Mouse (Mus musculus) heart, adult 11 months (tissue): ENCODE results near the gene Kcnk1.

Source experiments
- DNase-seq: peaks from one replicate; pipeline ENCODE4 v3.0.0; 2022

The Kcnk1 gene

DNA sequence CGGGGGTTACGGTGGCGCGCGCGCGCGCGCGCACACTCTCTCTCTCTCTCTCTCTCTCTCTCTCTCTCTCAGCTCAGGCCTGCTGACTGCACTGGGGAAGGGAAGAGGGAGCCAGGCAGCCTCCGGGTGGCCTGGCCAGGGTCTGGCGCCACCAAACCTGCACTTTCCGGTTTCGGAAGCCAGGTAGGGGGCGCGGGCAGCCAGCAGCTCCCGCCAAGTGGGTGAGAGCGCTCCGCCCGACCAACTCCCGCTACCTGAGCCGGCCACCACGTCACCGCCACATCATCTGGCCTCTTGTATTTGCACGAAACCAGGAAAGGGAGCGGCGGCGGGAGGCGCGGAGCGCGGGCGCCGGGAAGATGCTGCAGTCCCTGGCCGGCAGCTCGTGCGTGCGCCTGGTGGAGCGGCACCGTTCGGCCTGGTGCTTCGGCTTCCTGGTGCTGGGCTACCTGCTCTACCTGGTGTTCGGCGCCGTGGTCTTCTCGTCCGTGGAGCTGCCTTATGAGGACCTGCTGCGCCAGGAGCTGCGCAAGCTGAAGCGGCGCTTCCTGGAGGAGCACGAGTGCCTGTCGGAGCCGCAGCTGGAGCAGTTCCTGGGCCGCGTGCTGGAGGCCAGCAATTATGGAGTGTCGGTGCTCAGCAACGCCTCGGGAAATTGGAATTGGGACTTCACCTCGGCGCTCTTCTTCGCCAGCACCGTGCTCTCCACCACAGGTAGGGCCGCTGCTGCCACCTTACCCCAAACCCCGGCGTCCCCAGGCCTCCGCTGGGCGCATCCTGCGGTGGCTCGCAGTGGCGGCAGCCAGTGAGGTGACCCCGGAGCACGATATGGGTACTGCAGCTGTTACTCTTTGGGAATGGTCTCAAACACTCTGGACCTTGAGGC is at the start of gene Kcnk1:
TSS of gene Kcnk1 (plus strand) at position 70 of the 886 bp plus-strand sequence.
- no peak for DNase-seq

DNA sequence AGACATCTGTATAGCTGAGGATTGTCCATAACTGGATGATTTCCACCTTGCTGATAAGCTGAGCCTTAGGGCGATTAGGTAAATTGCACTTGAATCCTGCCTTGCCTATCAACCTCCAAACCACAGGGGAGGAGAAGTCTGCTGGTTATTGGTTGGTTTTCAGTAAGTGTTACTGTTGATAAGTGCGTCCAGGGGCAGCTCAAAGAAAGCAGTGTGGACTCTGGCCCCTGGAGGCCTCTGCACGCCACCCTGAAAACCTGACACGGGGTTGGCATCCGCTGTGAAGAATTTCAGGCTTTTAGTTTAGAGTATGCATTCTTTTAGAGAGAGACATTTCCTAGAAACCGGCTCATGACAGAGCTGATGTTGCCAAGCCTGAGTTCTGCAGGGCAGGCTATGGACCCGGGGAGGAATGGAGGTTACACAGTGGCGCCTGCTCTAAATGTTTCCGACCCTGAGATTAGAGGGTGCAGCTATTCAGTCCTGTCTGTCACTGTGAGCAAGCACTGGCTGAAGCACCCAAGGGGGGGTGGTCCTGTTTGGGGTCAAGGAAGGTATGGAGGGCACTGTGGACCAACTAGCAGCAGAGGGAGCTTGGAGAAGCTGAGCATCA is 46.2 kb upstream of the Kcnk1 start:
- DNase-seq: no peak

DNA sequence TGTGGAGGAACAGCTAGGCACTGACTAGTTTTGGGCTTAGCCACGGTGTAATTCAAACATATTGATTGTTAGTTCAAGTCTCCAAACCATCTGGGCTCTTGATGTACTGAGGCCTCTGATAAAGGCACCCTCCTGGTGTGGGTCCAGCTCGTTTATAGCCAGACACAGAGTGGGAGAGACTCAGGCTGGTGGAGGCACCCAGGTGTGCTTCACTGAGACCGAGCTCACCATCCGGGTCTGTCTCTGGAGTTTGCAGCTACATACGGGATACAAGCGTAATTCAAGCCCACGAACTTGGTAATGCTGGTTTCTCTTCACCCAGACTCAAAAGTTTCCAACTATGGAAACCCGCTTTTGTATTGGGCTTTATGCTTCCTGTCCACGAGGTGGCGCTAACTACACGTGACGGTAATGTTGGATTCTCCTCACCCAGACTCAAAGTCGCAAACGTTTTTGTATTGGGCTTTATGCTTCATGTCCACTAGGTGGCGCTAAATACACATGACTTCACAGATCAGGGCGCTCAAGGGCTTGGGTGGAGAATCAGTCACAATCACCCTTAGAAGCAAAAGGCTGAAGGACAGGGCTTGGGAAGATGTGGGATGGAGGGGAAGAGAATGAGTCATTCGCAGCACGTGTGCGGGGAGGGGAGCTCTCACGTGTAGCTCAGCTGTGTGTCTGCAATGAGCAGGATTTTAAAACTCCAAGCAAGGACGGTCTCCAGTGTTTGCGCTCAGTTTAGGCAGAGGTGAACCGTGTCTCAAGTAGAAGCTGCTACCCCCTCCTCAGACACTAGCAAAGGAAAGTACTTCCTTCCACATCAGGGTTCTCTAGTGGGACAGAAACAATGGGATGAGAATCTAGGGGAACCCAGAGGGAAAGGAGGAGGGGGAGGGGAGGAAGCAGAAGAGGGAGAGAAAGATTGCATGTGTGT is 44.7 kb upstream of the Kcnk1 start:
- DNase-seq: peak; percentile 96

DNA sequence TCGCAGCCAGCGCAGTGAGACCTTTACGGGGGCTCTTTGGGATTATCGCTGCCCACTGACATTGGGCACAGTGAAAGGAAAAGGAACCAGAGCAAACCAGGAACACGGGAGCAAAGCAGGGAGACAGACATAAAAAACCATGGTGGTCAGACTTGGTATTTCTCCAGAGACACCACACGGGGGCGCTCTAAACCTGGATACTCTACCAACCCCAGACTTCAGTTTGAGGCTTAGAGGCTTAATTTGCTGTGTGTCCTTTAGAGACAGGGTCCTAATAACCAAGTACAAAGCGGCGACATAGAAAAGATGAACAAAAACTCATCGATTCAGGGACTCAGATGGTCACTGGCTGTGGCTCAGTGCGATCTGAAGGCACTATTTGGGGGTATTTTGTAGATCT is 39.3 kb upstream of the Kcnk1 start:
- DNase-seq: no peak

DNA sequence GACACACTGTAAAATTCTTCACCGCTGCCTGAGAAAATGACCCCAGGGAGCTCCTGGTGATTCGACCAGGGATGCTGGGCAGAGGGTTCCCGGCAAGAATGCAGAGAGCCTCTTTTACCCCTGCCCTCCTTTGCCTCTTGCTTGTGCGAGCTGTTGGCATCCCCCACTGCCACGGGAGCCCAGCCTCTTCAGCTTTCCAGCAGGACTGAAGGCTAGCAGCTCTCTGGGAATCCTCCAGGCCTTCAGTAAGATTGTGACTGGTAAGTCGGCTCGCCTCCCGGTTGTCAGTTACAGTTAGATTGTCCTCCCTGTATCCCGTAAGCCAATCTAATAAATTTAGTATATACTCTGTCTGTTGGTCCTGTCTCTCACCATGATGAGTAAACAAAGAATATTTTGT is 38.2 kb upstream of the Kcnk1 start:
- no peak for DNase-seq

DNA sequence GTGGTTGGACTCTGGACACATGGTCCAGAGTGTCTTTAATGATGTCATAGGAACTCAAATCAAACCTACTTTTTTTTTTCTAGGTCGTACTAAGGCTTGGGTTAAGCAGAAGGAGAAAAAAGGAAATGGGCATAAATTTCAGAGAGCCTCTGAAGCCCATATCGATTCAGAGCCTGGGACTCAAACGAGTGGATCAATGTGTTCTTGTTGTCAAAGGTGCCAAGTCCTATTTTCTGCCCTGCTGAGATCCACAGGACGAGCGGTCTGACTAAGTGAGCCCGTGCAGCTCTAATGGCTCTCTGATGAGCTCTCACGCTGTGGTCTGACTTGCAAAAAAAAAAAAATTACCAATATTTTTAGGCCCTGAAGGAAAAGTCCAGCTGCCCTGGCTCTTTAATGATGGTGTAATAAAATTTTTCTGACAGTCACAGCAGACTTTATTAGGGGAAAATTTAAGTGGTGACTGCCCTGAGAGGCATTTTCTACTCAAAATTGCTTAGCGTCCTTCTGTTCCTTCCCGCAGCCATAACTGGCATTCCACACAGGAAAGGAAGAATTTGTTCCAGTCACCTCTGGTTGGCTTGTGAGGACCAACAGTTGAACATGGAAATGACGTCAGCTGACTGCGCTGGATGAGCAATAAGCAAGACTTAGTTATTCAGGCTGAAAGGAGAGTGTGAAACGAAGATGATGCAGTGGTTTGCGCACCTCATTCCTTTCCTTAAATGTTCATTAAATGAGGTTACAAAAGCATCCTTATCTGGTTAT is 37.6 kb upstream of the Kcnk1 start:
- DNase-seq: no peak

DNA sequence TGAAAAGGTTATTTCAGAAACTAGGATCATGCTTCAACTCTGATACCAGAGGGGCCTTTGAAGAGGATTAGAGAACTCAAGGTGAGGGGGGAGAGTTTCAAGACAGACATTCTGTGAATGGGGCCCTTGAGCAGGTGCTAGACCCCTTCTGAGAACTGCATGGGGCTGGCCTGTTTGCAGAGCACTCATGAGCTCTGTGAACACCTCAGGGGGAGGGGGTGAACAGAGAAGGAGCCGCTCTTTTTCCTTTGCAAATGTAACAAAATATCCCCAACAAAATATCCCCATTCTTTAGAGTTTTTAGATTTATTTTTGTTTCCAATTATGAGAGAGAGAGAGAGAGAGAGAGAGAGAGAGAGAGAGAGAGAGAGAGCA is 37.0 kb upstream of the Kcnk1 start:
- no peak for DNase-seq

DNA sequence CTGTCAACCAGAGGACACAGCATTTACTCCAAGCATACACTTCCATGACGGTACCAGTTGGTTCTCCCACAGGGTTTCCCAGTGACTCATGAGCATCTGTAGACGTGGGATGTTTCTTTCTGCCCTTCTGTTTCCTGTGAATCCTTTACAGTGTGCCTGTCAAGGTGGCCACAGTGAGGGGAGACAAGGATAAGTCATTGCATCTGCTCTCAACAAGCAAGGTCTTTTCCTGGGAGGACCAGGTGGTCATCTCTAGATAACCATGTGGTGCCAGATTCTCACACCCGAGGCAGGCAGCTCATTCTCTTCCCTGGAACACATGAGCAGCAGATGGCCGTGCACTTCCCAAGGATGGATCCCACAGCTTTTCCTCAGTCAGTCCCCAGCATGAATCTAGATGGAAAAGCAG is 35.6 kb upstream of the Kcnk1 start:
- DNase-seq: no peak

DNA sequence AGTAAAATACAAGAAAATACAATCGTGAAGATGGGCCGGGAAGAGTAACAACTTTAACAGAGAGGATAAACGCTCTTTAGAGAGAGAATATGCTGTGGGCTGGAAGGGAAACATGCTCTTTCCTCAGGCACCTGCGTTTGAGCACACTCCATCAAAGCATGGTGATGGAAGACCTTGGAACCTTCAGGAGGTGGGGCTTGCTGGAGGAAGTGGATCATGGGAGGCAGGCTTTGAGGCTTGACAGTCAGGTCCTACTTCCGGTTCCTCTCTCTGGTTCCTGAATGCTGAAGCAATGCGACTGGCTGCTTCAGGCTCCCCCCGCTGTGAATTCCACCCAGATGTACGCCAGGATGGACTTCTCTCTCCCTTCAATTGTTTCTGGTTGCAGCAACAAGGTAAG is 34.9 kb upstream of the Kcnk1 start:
- no peak for DNase-seq

DNA sequence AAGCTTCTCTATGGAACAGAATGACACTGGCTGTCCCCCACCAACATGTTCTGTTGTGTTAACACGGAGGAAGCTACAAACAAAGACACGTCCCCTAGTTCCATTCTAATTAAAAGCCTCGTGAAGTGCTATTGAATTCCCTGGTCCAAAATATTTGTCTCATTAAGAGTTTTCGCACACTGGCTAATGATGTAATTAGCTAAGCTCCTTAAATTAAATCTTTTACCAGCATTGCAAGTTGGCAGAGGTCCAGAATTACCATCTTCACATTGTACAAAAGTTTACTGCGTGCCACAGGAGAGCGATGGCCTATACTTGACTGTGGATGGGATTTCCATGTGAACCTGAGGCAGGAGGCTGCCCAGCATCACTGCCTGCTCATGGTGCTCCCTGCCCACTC is 33.2 kb upstream of the Kcnk1 start:
- no peak for DNase-seq

DNA sequence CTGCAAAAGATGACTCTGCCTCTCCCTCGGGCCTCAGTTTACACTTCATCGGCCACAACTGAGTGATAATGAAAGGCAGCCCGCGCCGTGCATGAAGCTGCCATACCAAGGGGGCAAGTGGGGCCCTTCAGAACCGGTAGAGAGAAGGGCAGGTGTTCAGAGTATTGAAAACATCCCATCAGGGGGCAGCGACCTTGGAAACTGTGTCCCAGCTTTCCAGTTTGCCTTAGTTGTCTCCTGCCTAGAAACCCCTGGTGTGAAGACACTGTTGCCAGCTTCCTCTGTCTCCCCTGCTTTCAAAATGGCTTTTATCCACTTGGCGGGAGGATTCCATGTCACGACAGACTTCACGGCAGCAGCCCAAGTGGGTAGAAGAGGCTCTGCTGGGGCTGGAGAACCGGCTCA is 31.2 kb upstream of the Kcnk1 start:
- DNase-seq: no peak

DNA sequence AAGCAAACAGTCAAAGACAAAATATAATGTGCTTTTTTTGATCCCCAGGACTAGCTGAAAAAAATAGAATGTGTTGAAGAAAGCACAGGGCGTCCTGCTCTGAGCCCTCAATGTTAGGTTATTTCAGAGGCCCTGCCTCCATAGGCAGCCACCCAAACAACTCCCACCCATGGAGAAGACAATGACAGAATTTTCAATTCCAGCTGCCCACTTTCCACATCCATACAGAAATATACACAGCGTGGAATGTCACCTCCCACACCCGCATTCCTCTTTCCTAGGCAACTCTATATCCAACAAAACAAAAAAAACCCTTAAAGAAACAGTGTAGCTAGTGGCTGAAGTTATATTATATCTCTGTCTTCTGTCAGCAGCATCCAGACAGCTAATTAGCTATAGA is 23.6 kb upstream of the Kcnk1 start:
- no peak for DNase-seq

DNA sequence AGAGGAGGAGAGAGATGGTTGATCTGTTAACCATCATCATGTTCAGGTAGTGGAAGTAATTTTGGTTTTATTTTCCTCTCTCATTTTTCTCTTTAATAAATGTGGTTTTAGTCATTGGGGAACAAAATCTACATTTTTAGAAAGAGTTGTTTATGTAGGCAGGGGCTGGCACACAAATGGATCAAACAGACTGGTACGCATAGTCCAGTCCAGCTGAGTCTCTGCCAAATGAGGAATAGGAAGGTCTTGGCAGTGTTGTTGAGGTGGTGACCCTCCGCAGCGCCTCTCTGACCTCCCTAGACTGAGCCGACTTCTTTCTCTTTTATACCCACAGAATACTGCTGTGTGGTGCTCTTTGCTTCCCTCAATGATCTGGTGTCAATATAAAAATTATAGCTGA is 19.0 kb upstream of the Kcnk1 start:
- no peak for DNase-seq

DNA sequence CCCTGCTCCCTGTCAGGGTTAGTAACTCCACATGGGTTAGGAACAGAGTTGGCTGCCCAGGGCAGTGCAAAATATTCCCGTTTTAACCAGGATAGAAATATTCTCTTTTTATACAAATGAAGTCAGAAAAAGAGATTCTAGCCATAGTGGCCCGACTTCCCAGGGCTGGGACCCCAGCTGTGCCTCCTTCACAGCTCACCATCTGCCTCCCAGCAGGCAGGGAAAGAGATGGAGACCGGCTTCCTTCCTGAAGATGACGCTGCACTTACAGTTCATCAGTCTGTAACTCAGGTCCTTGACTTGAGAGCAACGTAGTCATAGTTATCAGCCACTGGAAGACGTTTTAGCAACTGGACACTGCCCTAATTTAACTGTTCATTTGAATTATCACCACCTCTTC is 14.1 kb upstream of the Kcnk1 start:
- DNase-seq: no peak

DNA sequence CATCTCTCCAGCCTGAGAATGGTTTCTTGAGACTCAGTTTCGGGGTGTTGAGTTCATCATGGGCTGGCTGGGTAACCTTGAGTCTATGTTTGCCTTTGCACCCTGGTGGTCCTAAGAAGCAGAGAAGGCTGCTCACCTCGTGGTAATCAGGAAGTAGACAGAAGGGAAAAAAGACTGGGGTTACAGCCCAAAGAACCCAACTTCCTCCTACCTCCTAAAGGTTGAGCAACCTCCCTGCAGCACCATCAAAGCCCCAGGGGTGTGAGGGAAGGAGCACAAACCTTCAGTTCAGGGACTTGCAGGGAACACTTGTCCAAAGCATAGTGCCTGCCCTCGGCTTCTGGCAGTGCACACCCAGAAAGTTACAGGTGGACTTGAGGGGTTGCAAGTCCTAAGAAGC is 11.5 kb upstream of the Kcnk1 start:
- DNase-seq: no peak

DNA sequence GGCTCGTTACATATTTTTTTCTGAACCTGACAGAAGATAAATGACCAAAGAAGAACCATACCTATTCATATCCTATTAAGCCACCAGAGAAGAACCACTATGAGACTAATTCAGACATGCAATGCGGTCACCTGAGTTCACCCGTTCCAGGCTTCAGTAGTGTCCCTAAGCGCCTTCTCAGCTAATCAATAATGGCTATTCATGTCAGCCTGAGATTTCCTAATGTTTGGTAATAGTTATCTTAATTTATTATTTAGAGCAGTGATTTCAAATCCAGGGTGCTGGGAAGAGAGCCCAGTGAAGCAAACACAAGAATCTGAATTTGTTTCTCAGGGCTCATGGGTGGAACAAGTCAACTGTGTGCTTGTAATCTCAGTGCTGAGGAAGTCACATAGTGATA is 10.8 kb upstream of the Kcnk1 start:
- DNase-seq: no peak

DNA sequence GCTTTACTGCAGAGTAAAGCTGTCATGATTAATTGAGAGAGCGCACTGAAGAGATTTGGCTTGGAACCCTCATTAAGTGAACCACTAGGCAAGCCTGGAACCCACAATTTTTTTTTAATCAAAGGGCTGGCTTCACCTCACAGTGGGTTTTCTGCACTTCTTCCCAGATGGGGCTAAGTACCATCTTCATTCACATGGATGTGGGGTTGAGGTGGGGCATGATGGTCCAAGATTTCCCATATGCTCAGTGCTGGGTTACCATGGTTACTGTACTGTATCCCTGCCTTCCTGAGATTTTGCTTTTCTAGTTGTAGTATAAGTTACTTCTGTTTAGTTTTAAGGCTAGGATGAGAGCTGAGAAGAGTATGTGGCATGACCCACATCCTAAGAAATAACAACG is 9.6 kb upstream of the Kcnk1 start:
- no peak for DNase-seq

DNA sequence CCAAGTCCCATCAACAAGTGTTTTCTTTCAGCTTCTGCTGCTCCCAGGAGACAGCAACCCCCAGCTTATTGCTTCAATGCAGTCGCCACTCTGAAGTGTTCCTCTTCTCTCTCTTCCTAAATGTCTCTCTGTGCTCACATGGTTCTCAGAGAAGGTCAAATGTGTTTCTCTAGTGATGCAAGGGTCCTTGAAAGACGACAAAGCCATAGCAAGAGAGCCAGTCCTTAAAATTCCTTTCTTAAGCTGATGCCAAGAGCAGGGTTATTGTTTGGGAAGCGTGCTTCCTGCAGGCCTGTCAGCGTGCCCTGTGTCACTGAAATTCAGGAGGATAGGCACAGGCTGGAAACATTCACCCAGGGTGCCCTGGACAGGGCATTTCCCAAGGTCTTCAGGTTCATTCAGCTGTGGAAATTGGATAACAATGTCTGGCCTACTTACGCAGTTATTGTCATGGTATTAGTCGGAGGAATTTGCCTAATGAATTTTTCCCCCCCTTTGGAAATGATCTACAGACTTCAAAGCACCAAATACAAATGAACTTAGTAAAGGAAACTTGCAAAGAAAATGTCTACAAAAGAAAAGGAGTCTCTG is 7.9 kb upstream of the Kcnk1 start:
- DNase-seq: no peak

DNA sequence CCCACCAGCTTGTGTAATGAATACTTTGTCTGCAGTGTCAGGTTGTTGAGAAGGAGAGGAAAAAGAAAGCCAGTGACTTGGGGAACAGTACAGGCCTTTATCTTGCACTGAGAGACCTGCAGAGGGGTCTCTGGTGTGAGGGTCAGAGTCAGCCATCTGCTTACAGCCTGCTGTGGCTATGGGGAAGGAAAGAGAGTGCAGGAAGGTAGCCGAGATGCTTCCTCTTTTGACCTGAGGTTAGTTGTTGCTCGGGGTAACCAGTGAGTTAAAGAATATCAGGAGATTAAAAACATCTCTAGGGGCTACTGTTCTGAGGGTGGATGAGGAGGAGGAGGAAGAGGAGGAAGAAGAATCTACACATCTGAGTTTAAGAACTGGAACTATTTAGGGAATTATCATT is 7.0 kb upstream of the Kcnk1 start:
- DNase-seq: no peak

DNA sequence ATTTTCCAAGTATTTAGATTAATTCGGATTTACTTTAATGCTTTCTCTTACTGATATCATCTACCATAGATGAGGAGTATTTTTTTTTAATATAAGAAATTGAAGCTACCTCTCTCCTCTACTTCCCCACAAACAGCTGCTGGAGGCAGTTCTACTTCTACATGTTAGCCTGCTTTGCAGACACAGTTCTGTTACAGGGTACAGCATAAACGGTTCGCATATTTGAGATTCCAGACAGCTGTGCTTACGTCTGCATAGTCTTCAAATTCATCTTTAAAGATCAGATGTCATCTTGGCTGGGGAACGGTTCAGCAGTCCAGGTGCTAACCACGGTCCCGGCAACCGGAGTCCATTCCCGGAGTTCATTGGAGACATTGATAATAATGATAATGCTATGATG is 1.3 kb upstream of the Kcnk1 start:
- DNase-seq: no peak

DNA sequence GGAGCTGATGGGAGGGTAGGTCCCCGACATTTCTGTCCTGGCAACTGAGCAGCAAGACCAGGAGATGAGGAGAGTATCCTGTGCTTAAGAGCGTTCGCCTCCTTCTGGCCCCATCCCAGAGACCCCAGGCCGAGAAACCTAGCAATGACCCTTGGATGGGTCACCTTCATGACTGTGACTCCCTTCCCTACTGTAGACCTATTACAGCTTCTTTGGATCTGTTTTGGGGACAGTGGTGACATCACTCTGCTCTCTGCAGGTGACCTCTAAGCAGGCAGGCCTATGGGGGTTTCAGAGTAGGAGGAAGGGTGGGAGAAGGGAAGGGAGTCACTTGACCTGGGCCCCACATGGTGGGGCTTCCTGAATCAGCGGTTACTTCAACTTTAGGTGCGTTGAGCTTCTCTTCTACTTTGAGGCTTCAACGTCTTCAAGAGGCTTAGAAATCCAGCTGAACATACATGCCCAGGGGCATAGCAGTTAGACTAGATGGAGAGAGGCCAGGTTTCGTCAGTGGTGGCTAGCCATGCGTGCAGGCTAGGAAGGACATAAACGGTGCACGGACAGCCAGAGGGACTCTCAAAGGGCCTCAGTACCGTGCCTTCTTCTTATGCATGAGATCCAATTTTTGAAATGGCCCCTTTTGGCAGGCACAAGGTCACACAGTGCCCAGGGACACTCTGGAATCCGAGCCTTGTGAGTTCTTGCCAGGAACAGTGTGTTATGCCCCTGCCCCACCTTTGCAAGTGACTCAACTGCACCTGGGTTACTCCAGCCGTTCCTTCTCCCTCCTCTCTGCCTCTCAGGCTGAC is 1.3 kb downstream of the Kcnk1 start:
- no peak for DNase-seq

DNA sequence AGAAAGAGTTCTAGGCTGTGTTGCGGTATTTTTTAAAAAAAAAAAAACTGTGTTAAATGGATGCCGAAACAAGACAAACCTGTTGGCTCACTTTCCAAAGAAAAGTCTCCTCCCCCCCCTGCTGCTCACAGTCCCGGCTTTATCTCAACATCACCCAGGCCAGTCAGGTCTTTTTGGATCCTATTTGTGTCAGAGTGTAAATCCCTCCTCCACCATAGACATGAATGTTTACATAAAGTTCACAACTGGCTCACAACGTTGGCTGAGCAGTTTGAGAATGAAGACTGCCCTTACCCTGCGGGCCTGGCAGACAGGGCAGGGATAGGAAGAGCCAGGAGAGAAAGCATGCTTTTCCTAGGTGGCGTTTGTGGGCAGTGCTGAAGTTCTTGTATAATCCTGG is 2.0 kb downstream of the Kcnk1 start:
- no peak for DNase-seq
